Mouse (Mus musculus) testis, adult 2 months (tissue): ENCODE results near the gene Bora.

Experiments
- CTCF ChIP-seq: fragments of 200-500 bp; IDR thresholded peaks from 2 replicates; pipeline ENCODE4 v1.5.1; 2012; ENCODE audit warnings: low read depth, mild to moderate bottlenecking, inconsistent platforms, low read length, moderate library complexity; ENCODE audit not compliant: control insufficient read depth, insufficient read depth, insufficient replicate concordance
- POLR2A ChIP-seq: fragments of 200-500 bp; IDR thresholded peaks from 2 replicates; pipeline ENCODE4 v1.6.1; 2012; ENCODE audit warnings: low read depth, mild to moderate bottlenecking, inconsistent platforms, low read length, moderate library complexity; ENCODE audit not compliant: control insufficient read depth

- no peak for TF ChIP-seq CTCF
- no peak for TF ChIP-seq POLR2A
These were observed 58.6 kb downstream of the Bora start for GRCm38 (mm10) chr14:99104542-99105123.
